Mouse (Mus musculus): Measurements from ENCODE around the gene Kcnj14. TPM values are rescaled to one million over a fixed set of nuclear protein-coding genes. Genes with fewer than 3 reads are reported as not detected.

Gene Kcnj14
- not detected for polyA plus RNA-seq (2014; fragmentation: Illumina TruSeq; extraction: RNeasy Lipid Tissue Mini Kit (QIAGEN cat#74804); ENCODE audit: low read depth, low replicate concordance)

DNA sequence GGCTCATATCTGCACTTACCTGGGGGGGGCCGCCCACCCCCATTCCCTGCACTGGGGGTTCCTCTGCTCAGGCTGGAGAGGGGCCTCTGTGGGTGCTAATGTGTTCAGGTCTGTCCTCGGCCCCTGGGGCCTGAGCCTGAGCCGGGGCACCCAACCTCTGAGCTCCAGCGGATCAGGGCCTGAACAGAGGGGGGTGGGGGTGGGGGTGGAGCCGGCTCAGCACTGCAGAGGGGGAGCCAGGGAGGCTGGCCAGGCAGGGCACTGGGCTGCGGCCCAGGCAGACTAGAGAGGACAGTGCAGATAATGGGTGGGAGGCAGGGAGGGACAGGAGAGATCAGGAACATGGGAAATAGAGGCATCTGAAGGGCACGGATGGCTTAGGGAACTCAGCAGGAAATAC lies at the start of gene Kcnj14:
Gene Kcnj14 (minus strand): TSS at position 185 of the 400 bp plus-strand sequence.

DNA sequence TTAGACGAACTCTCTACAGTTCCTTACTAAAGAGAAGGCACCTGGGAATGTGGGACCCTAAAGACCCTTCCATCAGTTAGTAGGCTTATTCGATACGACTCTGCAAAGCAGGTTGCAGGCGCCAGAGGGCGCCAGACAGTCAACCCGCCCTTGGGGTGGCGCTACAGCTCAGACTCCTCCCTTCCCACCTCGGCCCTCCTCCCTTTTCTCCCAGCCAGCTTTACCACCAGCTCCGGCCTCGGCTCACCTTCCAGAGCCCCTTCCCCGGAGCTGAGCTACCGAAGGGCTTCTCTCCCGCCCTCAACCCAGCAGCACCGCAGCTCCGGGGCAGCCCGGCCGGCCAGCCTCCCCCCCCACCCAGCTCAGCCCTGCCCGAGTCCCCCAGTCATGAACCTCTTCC lies 48.0 kb upstream of the Kcnj14 start, which contains the start of gene Kdelr1:
Gene Kdelr1 (plus strand): TSS at position 149 of the 400 bp plus-strand sequence.

DNA sequence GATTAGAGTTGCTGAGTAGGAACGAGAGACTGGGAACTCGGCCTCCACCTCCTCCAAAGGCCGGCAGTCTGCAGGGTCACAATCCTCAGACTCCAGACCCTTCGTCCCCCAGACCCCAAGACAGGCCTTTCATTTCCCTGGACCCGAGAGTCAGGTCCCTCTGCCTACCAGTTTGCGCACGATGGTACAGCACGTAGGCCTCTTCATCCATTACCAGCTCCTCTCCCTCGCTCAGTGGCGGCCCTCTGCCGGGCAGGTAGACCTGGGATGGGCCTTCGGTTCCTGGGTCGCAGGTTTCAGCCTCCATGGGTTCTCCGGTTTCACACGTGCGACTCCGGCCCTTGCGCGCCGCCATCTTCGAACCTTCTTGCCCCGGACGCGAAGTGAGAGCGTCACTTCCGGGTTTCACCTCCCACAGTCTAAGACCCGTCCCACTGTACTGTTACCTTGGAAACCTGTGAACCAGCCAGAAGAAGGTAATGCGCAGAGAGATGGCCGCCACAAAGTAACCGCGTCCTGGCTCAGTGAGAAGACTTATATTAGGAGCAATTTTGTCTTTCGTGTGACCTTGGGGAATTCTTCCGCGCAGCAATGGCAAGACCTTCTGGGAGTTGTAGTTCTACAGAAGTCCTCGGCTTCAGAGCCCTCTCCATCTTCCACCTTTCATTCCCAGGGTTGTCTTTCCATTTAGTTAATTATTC lies 6.0 kb upstream of the Kcnj14 start, which contains the start of gene Grwd1:
Gene Grwd1 (minus strand): TSS at position 518 of the 701 bp plus-strand sequence.

DNA sequence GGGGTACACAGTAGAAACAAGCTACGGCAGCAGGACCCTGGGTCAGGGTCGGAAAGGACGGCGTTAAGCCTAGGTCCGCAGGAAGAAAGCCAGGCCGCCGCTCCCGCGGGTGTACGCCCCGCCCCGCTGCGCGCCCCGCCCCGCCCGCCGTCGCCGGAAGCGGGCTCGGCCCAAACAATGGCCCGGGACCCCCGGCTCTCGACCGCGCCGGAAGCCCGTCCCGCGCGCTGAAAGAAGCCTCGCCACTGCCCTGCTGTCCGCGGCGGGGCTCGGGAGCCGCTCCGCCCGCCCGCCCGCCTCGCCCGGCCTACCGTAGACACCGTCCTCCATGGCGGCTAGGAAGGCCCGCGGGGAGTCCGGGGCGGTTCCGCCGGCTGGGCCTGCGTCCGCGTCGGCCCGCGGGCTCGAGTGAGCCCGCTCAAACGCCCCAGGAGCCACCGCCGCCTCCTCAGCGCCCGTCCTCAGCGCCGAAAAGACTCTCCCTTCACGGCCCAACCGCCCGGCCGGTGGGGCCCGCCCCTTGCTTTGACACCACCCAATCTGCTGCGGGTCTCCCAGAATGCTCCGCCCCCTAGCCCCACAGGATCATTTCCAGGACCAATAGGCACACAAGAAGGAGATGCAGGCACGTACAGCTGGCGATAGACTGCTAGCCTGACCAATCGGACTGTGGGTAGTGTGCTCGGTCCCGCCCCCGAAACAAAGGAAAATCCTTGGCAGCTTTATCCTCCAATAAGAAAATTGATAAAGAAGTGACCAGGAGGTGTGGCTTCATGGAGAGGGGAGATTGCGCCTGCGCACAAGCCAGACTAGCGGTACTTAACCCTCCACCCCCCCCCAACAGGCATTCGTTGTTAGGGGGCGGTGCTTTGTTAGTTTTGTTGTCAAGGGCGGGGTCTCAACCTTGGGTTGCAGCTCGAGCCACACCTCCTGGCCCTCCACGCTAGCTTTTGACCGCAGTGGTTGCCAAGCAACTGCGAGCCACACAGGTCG lies 10.5 kb downstream of the Kcnj14 start, which contains the start of gene Cyth2:
Gene Cyth2 (minus strand): TSS at position 795 of the 993 bp plus-strand sequence.

DNA sequence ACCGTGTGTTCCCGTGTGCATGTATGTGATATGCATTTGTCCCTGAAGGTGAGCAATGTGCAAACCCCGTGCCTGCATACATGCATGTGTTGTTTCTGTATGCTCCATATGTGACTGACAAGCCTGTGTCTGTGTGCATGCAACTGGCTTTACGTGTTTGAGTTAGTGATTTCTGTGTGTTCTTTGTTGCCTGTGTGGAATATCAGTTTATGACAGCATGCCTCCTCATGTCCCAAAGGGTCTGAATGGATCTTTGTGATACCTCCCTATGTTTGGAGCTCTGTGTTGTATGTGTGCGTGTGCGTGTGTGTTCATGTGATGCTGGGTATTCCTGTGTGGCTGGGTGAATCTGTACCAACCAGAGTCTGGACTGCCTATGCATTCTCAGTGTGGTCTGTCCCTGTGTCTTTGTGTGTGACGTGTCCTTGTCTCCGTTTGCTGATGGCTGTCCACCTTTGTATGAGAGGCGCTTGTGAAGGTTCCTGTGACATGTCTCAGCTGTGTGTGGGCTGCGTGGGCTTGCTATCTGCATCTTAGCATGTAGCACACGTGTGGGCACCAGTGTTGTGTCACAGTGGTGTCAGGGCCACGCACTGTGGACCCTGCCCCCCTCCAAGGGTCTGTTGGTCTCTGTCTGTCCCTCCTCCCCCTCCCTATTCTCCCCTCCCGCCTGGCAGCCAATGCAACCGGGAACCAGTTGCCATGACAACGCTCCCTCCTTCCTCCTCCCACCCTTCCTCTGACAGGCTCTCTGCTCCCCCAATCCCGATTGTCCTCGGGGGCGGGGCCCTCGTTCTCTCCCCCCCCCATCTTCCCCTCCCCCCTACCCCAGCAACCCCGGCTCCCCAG lies 39.8 kb downstream of the Kcnj14 start, which contains the start of gene Sult2b1:
Gene Sult2b1 (minus strand): TSS at position 146 of the 849 bp plus-strand sequence.

DNA sequence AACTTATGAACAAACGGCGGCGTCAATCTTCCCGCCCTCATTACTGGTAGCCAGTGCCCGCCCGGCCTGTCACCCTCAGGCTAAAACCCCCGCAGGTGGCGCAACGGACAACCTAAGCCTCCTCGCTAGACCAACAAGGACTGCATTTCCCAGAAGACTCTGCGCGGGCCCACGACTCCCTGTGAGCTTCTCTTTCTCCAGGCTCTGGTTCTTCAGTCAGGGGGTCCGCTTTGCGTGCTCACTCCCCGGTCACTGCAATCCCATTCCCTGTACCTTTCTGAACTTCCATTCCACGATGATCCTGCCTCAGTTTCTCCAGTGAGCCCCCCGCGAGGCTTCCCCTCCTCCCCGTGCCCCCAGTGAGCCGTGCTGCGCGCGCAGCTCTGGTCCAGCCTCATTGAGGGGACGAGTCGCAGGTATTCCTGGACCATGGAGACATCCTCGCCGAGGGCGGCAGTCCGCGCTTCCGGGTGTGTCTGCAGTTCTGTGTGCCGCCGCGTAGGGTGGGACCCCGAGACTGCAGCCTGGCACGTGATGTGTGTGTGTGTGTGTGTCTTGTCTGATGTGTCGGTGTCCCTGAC lies 41.0 kb downstream of the Kcnj14 start, which contains the start of gene Lmtk3:
Gene Lmtk3 (plus strand): TSS at position 228 of the 581 bp plus-strand sequence.

Other genes starting within 250 kb of the Kcnj14 start
- gene Fgf21, start 209.3 kb downstream of the Kcnj14 start, polyA plus RNA-seq (2014; fragmentation: Illumina TruSeq; extraction: RNeasy Lipid Tissue Mini Kit (QIAGEN cat#74804); ENCODE audit: low read depth, low replicate concordance): not detected
- gene Fut1, start 207.5 kb downstream of the Kcnj14 start, polyA plus RNA-seq (2014; fragmentation: Illumina TruSeq; extraction: RNeasy Lipid Tissue Mini Kit (QIAGEN cat#74804); ENCODE audit: low read depth, low replicate concordance): not detected
- not detected for gene Izumo1, start 203.0 kb downstream of the Kcnj14 start, polyA plus RNA-seq (2014; fragmentation: Illumina TruSeq; extraction: RNeasy Lipid Tissue Mini Kit (QIAGEN cat#74804); ENCODE audit: low read depth, low replicate concordance)
- 0.23 TPM for gene Rasip1, start 197.3 kb downstream of the Kcnj14 start, polyA plus RNA-seq (2014; fragmentation: Illumina TruSeq; extraction: RNeasy Lipid Tissue Mini Kit (QIAGEN cat#74804); ENCODE audit: low read depth, low replicate concordance)
- 0.17 TPM for gene Mamstr, start 184.8 kb downstream of the Kcnj14 start, polyA plus RNA-seq (2014; fragmentation: Illumina TruSeq; extraction: RNeasy Lipid Tissue Mini Kit (QIAGEN cat#74804); ENCODE audit: low read depth, low replicate concordance)
- not detected for gene Fut2, start 158.4 kb downstream of the Kcnj14 start, polyA plus RNA-seq (2014; fragmentation: Illumina TruSeq; extraction: RNeasy Lipid Tissue Mini Kit (QIAGEN cat#74804); ENCODE audit: low read depth, low replicate concordance)
- gene Ntn5, start 140.8 kb downstream of the Kcnj14 start, polyA plus RNA-seq (2014; fragmentation: Illumina TruSeq; extraction: RNeasy Lipid Tissue Mini Kit (QIAGEN cat#74804); ENCODE audit: low read depth, low replicate concordance): not detected
- not detected for gene Sec1, start 130.4 kb downstream of the Kcnj14 start, polyA plus RNA-seq (2014; fragmentation: Illumina TruSeq; extraction: RNeasy Lipid Tissue Mini Kit (QIAGEN cat#74804); ENCODE audit: low read depth, low replicate concordance)
- gene Car11, start 124.9 kb downstream of the Kcnj14 start, polyA plus RNA-seq (2014; fragmentation: Illumina TruSeq; extraction: RNeasy Lipid Tissue Mini Kit (QIAGEN cat#74804); ENCODE audit: low read depth, low replicate concordance): 0.93 TPM
- gene Dbp, start 119.7 kb downstream of the Kcnj14 start, polyA plus RNA-seq (2014; fragmentation: Illumina TruSeq; extraction: RNeasy Lipid Tissue Mini Kit (QIAGEN cat#74804); ENCODE audit: low read depth, low replicate concordance): 9.2 TPM
- not detected for gene Rpl18, start 109.3 kb downstream of the Kcnj14 start, polyA plus RNA-seq (2014; fragmentation: Illumina TruSeq; extraction: RNeasy Lipid Tissue Mini Kit (QIAGEN cat#74804); ENCODE audit: low read depth, low replicate concordance)
- 0.82 TPM for gene Sphk2, start 106.8 kb downstream of the Kcnj14 start, polyA plus RNA-seq (2014; fragmentation: Illumina TruSeq; extraction: RNeasy Lipid Tissue Mini Kit (QIAGEN cat#74804); ENCODE audit: low read depth, low replicate concordance)
- not detected for gene Fam83e, start 103.6 kb downstream of the Kcnj14 start, polyA plus RNA-seq (2014; fragmentation: Illumina TruSeq; extraction: RNeasy Lipid Tissue Mini Kit (QIAGEN cat#74804); ENCODE audit: low read depth, low replicate concordance)
- gene Spaca4, start 99.0 kb downstream of the Kcnj14 start, polyA plus RNA-seq (2014; fragmentation: Illumina TruSeq; extraction: RNeasy Lipid Tissue Mini Kit (QIAGEN cat#74804); ENCODE audit: low read depth, low replicate concordance): not detected
- not detected for gene Lmtk3, start 41.0 kb downstream of the Kcnj14 start, polyA plus RNA-seq (2014; fragmentation: Illumina TruSeq; extraction: RNeasy Lipid Tissue Mini Kit (QIAGEN cat#74804); ENCODE audit: low read depth, low replicate concordance)
- not detected for gene Sult2b1, start 40.1 kb downstream of the Kcnj14 start, polyA plus RNA-seq (2014; fragmentation: Illumina TruSeq; extraction: RNeasy Lipid Tissue Mini Kit (QIAGEN cat#74804); ENCODE audit: low read depth, low replicate concordance)
- gene Cyth2, start 10.2 kb downstream of the Kcnj14 start, polyA plus RNA-seq (2014; fragmentation: Illumina TruSeq; extraction: RNeasy Lipid Tissue Mini Kit (QIAGEN cat#74804); ENCODE audit: low read depth, low replicate concordance): 25.3 TPM
- gene Grwd1, start 6.2 kb upstream of the Kcnj14 start, polyA plus RNA-seq (2014; fragmentation: Illumina TruSeq; extraction: RNeasy Lipid Tissue Mini Kit (QIAGEN cat#74804); ENCODE audit: low read depth, low replicate concordance): 1.9 TPM
- gene Kdelr1, start 48.0 kb upstream of the Kcnj14 start, polyA plus RNA-seq (2014; fragmentation: Illumina TruSeq; extraction: RNeasy Lipid Tissue Mini Kit (QIAGEN cat#74804); ENCODE audit: low read depth, low replicate concordance): 84.8 TPM
- not detected for gene Grin2d, start 53.6 kb upstream of the Kcnj14 start, polyA plus RNA-seq (2014; fragmentation: Illumina TruSeq; extraction: RNeasy Lipid Tissue Mini Kit (QIAGEN cat#74804); ENCODE audit: low read depth, low replicate concordance)
- gene Syngr4, start 71.9 kb upstream of the Kcnj14 start, polyA plus RNA-seq (2014; fragmentation: Illumina TruSeq; extraction: RNeasy Lipid Tissue Mini Kit (QIAGEN cat#74804); ENCODE audit: low read depth, low replicate concordance): not detected
- gene Tmem143, start 72.2 kb upstream of the Kcnj14 start, polyA plus RNA-seq (2014; fragmentation: Illumina TruSeq; extraction: RNeasy Lipid Tissue Mini Kit (QIAGEN cat#74804); ENCODE audit: low read depth, low replicate concordance): 4.7 TPM
- 15.2 TPM for gene Emp3, start 96.6 kb upstream of the Kcnj14 start, polyA plus RNA-seq (2014; fragmentation: Illumina TruSeq; extraction: RNeasy Lipid Tissue Mini Kit (QIAGEN cat#74804); ENCODE audit: low read depth, low replicate concordance)
- gene Ccdc114, start 99.3 kb upstream of the Kcnj14 start, polyA plus RNA-seq (2014; fragmentation: Illumina TruSeq; extraction: RNeasy Lipid Tissue Mini Kit (QIAGEN cat#74804); ENCODE audit: low read depth, low replicate concordance): 3.8 TPM
- gene Abcc6, start 205.5 kb upstream of the Kcnj14 start, polyA plus RNA-seq (2014; fragmentation: Illumina TruSeq; extraction: RNeasy Lipid Tissue Mini Kit (QIAGEN cat#74804); ENCODE audit: low read depth, low replicate concordance): not detected
- gene Nomo1, start 208.9 kb upstream of the Kcnj14 start, polyA plus RNA-seq (2014; fragmentation: Illumina TruSeq; extraction: RNeasy Lipid Tissue Mini Kit (QIAGEN cat#74804); ENCODE audit: low read depth, low replicate concordance): 5.0 TPM